Mouse (Mus musculus): ENCODE results near the gene Fth1.

DNA sequence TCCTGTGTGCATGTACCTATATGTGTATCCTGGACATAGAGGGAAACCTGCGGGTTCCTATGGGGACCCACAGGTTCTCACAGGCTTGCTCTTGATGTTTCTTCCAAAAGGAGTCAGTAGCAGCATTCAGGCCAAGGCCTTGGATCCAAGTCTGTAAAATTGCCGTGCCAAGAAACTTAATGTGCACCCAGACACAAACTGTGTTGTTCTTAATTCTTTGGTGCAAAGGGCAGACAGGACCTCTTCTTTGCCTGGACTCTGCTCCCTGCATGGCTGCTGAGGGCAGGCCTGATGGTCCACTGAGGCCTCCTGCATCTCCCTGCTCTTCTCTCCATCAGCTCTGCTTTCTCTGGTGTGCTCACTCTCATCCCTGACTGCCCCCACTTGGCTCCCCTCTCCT is 49.3 kb downstream of the Fth1 start:
- TF ChIP-seq RCOR1 (conservative IDR thresholded peaks at IDR 0.05; ENCODE audit: low read depth, low read length) (no peak), MAFK (IDR thresholded peaks at IDR 0.05; ENCODE audit: insufficient replicate concordance, low read length) (no peak), ETS1 (conservative IDR thresholded peaks at IDR 0.05; ENCODE audit: low read depth, low read length) (no peak), JUND (conservative IDR thresholded peaks at IDR 0.05; ENCODE audit: low read depth, low read length) (no peak), ZC3H11A (IDR thresholded peaks at IDR 0.05; ENCODE audit: low read depth, low read length) (no peak), ZKSCAN1 (IDR thresholded peaks at IDR 0.05; ENCODE audit: borderline replicate concordance, low read depth, low read length) (no peak), E2F4 (IDR thresholded peaks at IDR 0.05; ENCODE audit: insufficient replicate concordance, low read depth, low read length) (no peak), CTCF (conservative IDR thresholded peaks at IDR 0.05 in 1 of 2, IDR thresholded peaks at IDR 0.05 in 1 of 2; ENCODE audit: low read depth in 2 of 2, low read length in 2 of 2) (no peak), ZMIZ1 (IDR thresholded peaks at IDR 0.05; ENCODE audit: low read depth, low read length) (no peak)

Measured in CH12.LX (cell line).